Mouse (Mus musculus) brain, embryonic 14.5 days (tissue): ENCODE measurements at regions not wholly inside any gene's neighbourhood (a gene's known extent, or its start where the extent isn't known, plus 50 kb on each side); places are given as distances from the start of the nearest gene placed in this dataset.

ENCODE experiments used
- CTCF ChIP-seq: fragments of 200-500 bp; IDR thresholded peaks from 2 replicates; pipeline ENCODE4 v1.5.1; 2012; ENCODE audit warnings: inconsistent platforms, mild to moderate bottlenecking, moderate library complexity, borderline replicate concordance; ENCODE audit not compliant: insufficient read depth, insufficient read length; ENCODE audit errors: extremely low read depth
- POLR2A ChIP-seq: fragments of 200-500 bp; IDR thresholded peaks from 2 replicates; pipeline ENCODE4 v1.6.1; 2012; ENCODE audit warnings: mild to moderate bottlenecking, inconsistent platforms, borderline replicate concordance; ENCODE audit not compliant: poor library complexity, insufficient read depth, insufficient read length, severe bottlenecking; ENCODE audit errors: extremely low read depth

- TF ChIP-seq POLR2A (no peak), CTCF (no peak)
These were observed 141.4 kb upstream of the Ubr2 start for GRCm38 (mm10) chr17:47151557-47152278.
